8 mouse cellular contexts compared by ENCODE assay signal in genomic region chr6:47954425-47954824, GRCm38 (mm10). TPM values are rescaled to one million over a fixed set of nuclear protein-coding genes. Genes with fewer than 3 reads are reported as not detected.
A peak's percentile ranks its signal among the peaks of the same experiment; 100 is the strongest.
DNase-seq lines count a peak whose midpoint lies in the region; ATAC-seq lines count a peak whose summit lies in the region.

No protein-coding gene starts in this region.

- peaks cover 27% of the 10 kb centered on the region for H3K36me3 ChIP-seq in hindbrain, embryonic 10.5 days
- H3K36me3 ChIP-seq in hindbrain, embryonic 11.5 days (ENCODE audit: control insufficient read depth, insufficient read depth, low read length), result no peaks in the 10 kb centered on the region
- H3K36me3 ChIP-seq in embryonic facial prominence, embryonic 12.5 days, result peaks cover 23% of the 10 kb centered on the region
- H3K36me3 ChIP-seq in intestine, embryonic 16.5 days (ENCODE audit: control insufficient read depth, insufficient read depth, low read length), result no peaks in the 10 kb centered on the region
- H3K36me3 ChIP-seq in midbrain, embryonic 16.5 days (ENCODE audit: control insufficient read depth, insufficient read depth, low read length), result peaks cover 14% of the 10 kb centered on the region

- ATAC-seq in hindbrain, embryonic 11.5 days (ENCODE audit: low FRiP score), result no peak
- no peak for ATAC-seq in embryonic facial prominence, embryonic 12.5 days (ENCODE audit: insufficient number of reproducible peaks, insufficient read depth, low FRiP score, low TSS enrichment)
- no peak for ATAC-seq in intestine, embryonic 16.5 days
- ATAC-seq in midbrain, embryonic 16.5 days, result no peak

- H3K4me2 ChIP-seq in hindbrain, embryonic 11.5 days (replicated peaks; ENCODE audit: low read depth, low read length), result no peak overlapping the region
- H3K4me2 ChIP-seq in embryonic facial prominence, embryonic 12.5 days (replicated peaks), result peak overlapping the region; percentile 76
- H3K4me2 ChIP-seq in intestine, embryonic 16.5 days (ENCODE audit: low read depth, low read length), result peak overlapping the region; percentile 86
- peak overlapping the region; percentile 84 for H3K4me2 ChIP-seq in midbrain, embryonic 16.5 days (ENCODE audit: low read length)

- H3K27me3 ChIP-seq in hindbrain, embryonic 10.5 days (ENCODE audit: insufficient read depth, poor library complexity, severe bottlenecking), result peaks cover 8% of the 10 kb centered on the region; the same call in 1 of the 2 replicates
- no peaks in the 10 kb centered on the region for H3K27me3 ChIP-seq in hindbrain, embryonic 11.5 days (ENCODE audit: control insufficient read depth, insufficient read depth, low read length)
- no peaks in the 10 kb centered on the region for H3K27me3 ChIP-seq in embryonic facial prominence, embryonic 12.5 days
- no peaks in the 10 kb centered on the region for H3K27me3 ChIP-seq in intestine, embryonic 16.5 days (replicated peaks; ENCODE audit: control insufficient read depth, insufficient read depth, low read length)
- no peaks in the 10 kb centered on the region for H3K27me3 ChIP-seq in midbrain, embryonic 16.5 days (ENCODE audit: control insufficient read depth, insufficient read depth, low read depth, low read length)

- no peaks in the 10 kb centered on the region for H3K9me3 ChIP-seq in hindbrain, embryonic 10.5 days
- no peaks in the 10 kb centered on the region for H3K9me3 ChIP-seq in hindbrain, embryonic 11.5 days (ENCODE audit: control insufficient read depth, low read length)
- no peaks in the 10 kb centered on the region for H3K9me3 ChIP-seq in embryonic facial prominence, embryonic 12.5 days
- no peaks in the 10 kb centered on the region for H3K9me3 ChIP-seq in intestine, embryonic 16.5 days (ENCODE audit: control insufficient read depth, low read length)
- no peaks in the 10 kb centered on the region for H3K9me3 ChIP-seq in midbrain, embryonic 16.5 days (replicated peaks; ENCODE audit: control insufficient read depth, low read length, poor library complexity, severe bottlenecking)

- peaks cover 15% of the 10 kb centered on the region for H3K4me1 ChIP-seq in hindbrain, embryonic 10.5 days (replicated peaks)
- H3K4me1 ChIP-seq in hindbrain, embryonic 11.5 days (replicated peaks; ENCODE audit: control insufficient read depth, insufficient read depth, low read length), result peaks cover 5% of the 10 kb centered on the region; the same call in 1 of the 2 replicates
- H3K4me1 ChIP-seq in embryonic facial prominence, embryonic 12.5 days, result peaks cover 11% of the 10 kb centered on the region; the same call in 1 of the 2 replicates
- peaks cover 12% of the 10 kb centered on the region; the same call in 1 of the 2 replicates for H3K4me1 ChIP-seq in intestine, embryonic 16.5 days (ENCODE audit: control insufficient read depth, insufficient read depth, low read length)
- peaks cover 20% of the 10 kb centered on the region for H3K4me1 ChIP-seq in midbrain, embryonic 16.5 days (ENCODE audit: control insufficient read depth, insufficient read depth, low read length)

- WGBS in hindbrain, embryonic 10.5 days, result 88% methylated on average over 3 of the region's 3 CpGs
- 92% methylated on average over 3 of the region's 3 CpGs for WGBS in hindbrain, embryonic 11.5 days
- WGBS in embryonic facial prominence, embryonic 12.5 days, result 91% methylated on average over 3 of the region's 3 CpGs
- WGBS in intestine, embryonic 16.5 days, result 79% methylated on average over 3 of the region's 3 CpGs
- WGBS in midbrain, embryonic 16.5 days, result 94% methylated on average over 3 of the region's 3 CpGs

- H3K9ac ChIP-seq in hindbrain, embryonic 11.5 days (ENCODE audit: low read depth, low read length), result no peak overlapping the region
- H3K9ac ChIP-seq in embryonic facial prominence, embryonic 12.5 days, result peak overlapping the region; percentile 73
- no peak overlapping the region for H3K9ac ChIP-seq in intestine, embryonic 16.5 days (ENCODE audit: low read depth, low read length)
- peak overlapping the region; percentile 20; the same call in 1 of the 2 replicates for H3K9ac ChIP-seq in midbrain, embryonic 16.5 days (ENCODE audit: low read depth, low read length)

- DNase-seq in hindbrain, embryonic 10.5 days (ENCODE audit: low spot score), result no peak
- DNase-seq in hindbrain, embryonic 11.5 days (ENCODE audit: low spot score), result no peak
- DNase-seq in left cerebral cortex, postnatal 25 days (ENCODE audit: low spot score in 2 of 2), result no peak
- DNase-seq in ovary, postnatal 10 days (ENCODE audit: low spot score), result no peak
- DNase-seq in heart, postnatal 4 days, result no peak

- peak overlapping the region; percentile 65; the same call in 1 of the 2 replicates for H3K4me3 ChIP-seq in hindbrain, embryonic 10.5 days
- no peak overlapping the region for H3K4me3 ChIP-seq in hindbrain, embryonic 11.5 days (ENCODE audit: low read depth, low read length)
- H3K4me3 ChIP-seq in embryonic facial prominence, embryonic 12.5 days, result no peak overlapping the region
- peak overlapping the region; percentile 63; the same call in 1 of the 2 replicates for H3K4me3 ChIP-seq in intestine, embryonic 16.5 days (ENCODE audit: low read length)
- peak overlapping the region; percentile 78 for H3K4me3 ChIP-seq in midbrain, embryonic 16.5 days (ENCODE audit: low read depth, low read length)

- H3K27ac ChIP-seq in hindbrain, embryonic 10.5 days, result no peak overlapping the region
- no peak overlapping the region for H3K27ac ChIP-seq in hindbrain, embryonic 11.5 days (ENCODE audit: low read depth, low read length)
- H3K27ac ChIP-seq in embryonic facial prominence, embryonic 12.5 days, result no peak overlapping the region
- no peak overlapping the region for H3K27ac ChIP-seq in intestine, embryonic 16.5 days (ENCODE audit: low read length)
- no peak overlapping the region for H3K27ac ChIP-seq in midbrain, embryonic 16.5 days (ENCODE audit: low read length)

- intact Hi-C loops in left cerebral cortex, postnatal 25 days (cut with DNase I), result no loop called here

RNA-seq across cellular contexts. Expression of gene Zfp956, which starts 1.2 kb away (rescaled TPM):
- 7.5 and 8.5 TPM in 2 replicates for polyA plus RNA-seq in hindbrain, embryonic 10.5 days (2016; fragmentation: Nextera tagmentation; extraction: Ambion mirVana)
- polyA plus RNA-seq in hindbrain, embryonic 11.5 days (2014; fragmentation: Nextera tagmentation; extraction: Ambion mirVana), result 7.1 and 9.8 TPM in 2 replicates
- 14.7 and 15.3 TPM in 2 replicates for polyA plus RNA-seq in embryonic facial prominence, embryonic 12.5 days (2016; fragmentation: Nextera tagmentation; extraction: Ambion mirVana)
- polyA plus RNA-seq in intestine, embryonic 16.5 days (2015; fragmentation: Nextera tagmentation; extraction: Ambion mirVana), result 8.8 and 9.3 TPM in 2 replicates
- 25.9 and 26.3 TPM in 2 replicates for polyA plus RNA-seq in midbrain, embryonic 16.5 days (2015; fragmentation: Nextera tagmentation; extraction: Ambion mirVana)
- total RNA-seq in left cerebral cortex, postnatal 25 days (2021), result 10 to 100 TPM; 19.4 to 19.7 TPM
- total RNA-seq in heart, postnatal 4 days (2021), result 1 to 10 TPM; 1.5 to 2.2 TPM

RNA-seq across cellular contexts. Expression of gene Zfp212, which starts 34.1 kb away (rescaled TPM):
- polyA plus RNA-seq in hindbrain, embryonic 10.5 days (2016; fragmentation: Nextera tagmentation; extraction: Ambion mirVana), result 17.4 and 21.4 TPM in 2 replicates
- 9.9 and 13.9 TPM in 2 replicates for polyA plus RNA-seq in hindbrain, embryonic 11.5 days (2014; fragmentation: Nextera tagmentation; extraction: Ambion mirVana)
- polyA plus RNA-seq in embryonic facial prominence, embryonic 12.5 days (2016; fragmentation: Nextera tagmentation; extraction: Ambion mirVana), result 21.8 and 22.0 TPM in 2 replicates
- polyA plus RNA-seq in intestine, embryonic 16.5 days (2015; fragmentation: Nextera tagmentation; extraction: Ambion mirVana), result 12.2 TPM in 2 replicates
- polyA plus RNA-seq in midbrain, embryonic 16.5 days (2015; fragmentation: Nextera tagmentation; extraction: Ambion mirVana), result 17.7 and 20.5 TPM in 2 replicates
- 10 to 100 TPM; 15.0 to 17.4 TPM for total RNA-seq in left cerebral cortex, postnatal 25 days (2021)
- 10 to 100 TPM; 12.1 TPM for total RNA-seq in heart, postnatal 4 days (2021)

Comparison
In these comparisons a context has a peak if more than half of its experiments do, and no peak if none do; other contexts are left out.
1. H3K4me3 ChIP-seq: peak in hindbrain, embryonic 10.5 days (single experiment), intestine, embryonic 16.5 days (single experiment) and midbrain, embryonic 16.5 days (single experiment); none in hindbrain, embryonic 11.5 days (single experiment) and embryonic facial prominence, embryonic 12.5 days (single experiment).
2. H3K9ac ChIP-seq: peak in embryonic facial prominence, embryonic 12.5 days (single experiment) and midbrain, embryonic 16.5 days (single experiment); none in hindbrain, embryonic 11.5 days (single experiment) and intestine, embryonic 16.5 days (single experiment).